Mouse (Mus musculus) neural tube, embryonic 11.5 days (tissue): Measurements from ENCODE around the gene Slc11a2. TPM values are rescaled to one million over a fixed set of nuclear protein-coding genes. Genes with fewer than 3 reads are reported as not detected.

Experiments
- ATAC-seq: fragments of 200-750 bp; cut with Nextera tagmentation; 2 replicates; pipeline ENCODE4 v1.8.0; 2017; ENCODE audit warnings: moderate number of reproducible peaks, mild to moderate bottlenecking, moderate TSS enrichment, moderate library complexity; ENCODE audit not compliant: insufficient read depth, low FRiP score, low TSS enrichment
- DNase-seq: peaks from one replicate; pipeline ENCODE4 v3.0.0-alpha.2; 2015; ENCODE audit warnings: low spot score
- H3K27ac ChIP-seq: fragments of 300-500 bp; sonication (generic); 2 replicates; pipeline ENCODE4 v1.5.1; 2014; ENCODE audit warnings: low read depth, mild to moderate bottlenecking, low read length
- H3K27me3 ChIP-seq: fragments of 300-500 bp; sonication (generic); 2 replicates; pipeline ENCODE4 v1.6.1; 2014; ENCODE audit warnings: mild to moderate bottlenecking, low read length, mixed read lengths; ENCODE audit not compliant: control insufficient read depth, insufficient read depth
- H3K36me3 ChIP-seq: fragments of 300-500 bp; sonication (generic); 2 replicates; pipeline ENCODE4 v1.6.1; 2014; ENCODE audit warnings: mild to moderate bottlenecking, low read length, moderate library complexity, mixed read lengths; ENCODE audit not compliant: control insufficient read depth, insufficient read depth
- H3K4me1 ChIP-seq: fragments of 300-500 bp; sonication (generic); 2 replicates; pipeline ENCODE4 v1.6.1; 2014; ENCODE audit warnings: low read length, mixed read lengths; ENCODE audit not compliant: control insufficient read depth, insufficient read depth
- H3K4me2 ChIP-seq: fragments of 300-500 bp; sonication (generic); 2 replicates; pipeline ENCODE4 v1.6.1; 2014; ENCODE audit warnings: low read depth, mild to moderate bottlenecking, moderate library complexity
- H3K4me3 ChIP-seq: fragments of 300-500 bp; sonication (generic); 2 replicates; pipeline ENCODE4 v1.5.1; 2014; ENCODE audit warnings: low read depth, low read length
- H3K9ac ChIP-seq: fragments of 300-500 bp; sonication (generic); 2 replicates; pipeline ENCODE4 v1.6.1; 2014; ENCODE audit warnings: mild to moderate bottlenecking, low read length
- H3K9me3 ChIP-seq: fragments of 300-500 bp; sonication (generic); 2 replicates; pipeline ENCODE4 v1.6.1; 2016; ENCODE audit warnings: low read length; ENCODE audit not compliant: control insufficient read depth
- WGBS: fragments of 180-500 bp; shearing (Covaris S2); extraction: QIAGEN DNeasy Blood & Tissue Kit; methylation state at CpG from one replicate; pipeline ENCODE4 v1.1.7; 2014; 5-methylcytosine and 5-hydroxymethylcytosine counted together
- polyA plus RNA-seq: library from polyadenylated mRNA; unstranded; fragments of >200 nt; fragmentation: Nextera tagmentation; extraction: Ambion mirVana; gene quantifications from 2 replicates; pipeline ENCODE4 v1.2.1, GENCODE M21; 2014

Slc11a2 gene
- polyA plus RNA-seq, 1 experiment from 2014 or later, result 21.6 TPM

DNA sequence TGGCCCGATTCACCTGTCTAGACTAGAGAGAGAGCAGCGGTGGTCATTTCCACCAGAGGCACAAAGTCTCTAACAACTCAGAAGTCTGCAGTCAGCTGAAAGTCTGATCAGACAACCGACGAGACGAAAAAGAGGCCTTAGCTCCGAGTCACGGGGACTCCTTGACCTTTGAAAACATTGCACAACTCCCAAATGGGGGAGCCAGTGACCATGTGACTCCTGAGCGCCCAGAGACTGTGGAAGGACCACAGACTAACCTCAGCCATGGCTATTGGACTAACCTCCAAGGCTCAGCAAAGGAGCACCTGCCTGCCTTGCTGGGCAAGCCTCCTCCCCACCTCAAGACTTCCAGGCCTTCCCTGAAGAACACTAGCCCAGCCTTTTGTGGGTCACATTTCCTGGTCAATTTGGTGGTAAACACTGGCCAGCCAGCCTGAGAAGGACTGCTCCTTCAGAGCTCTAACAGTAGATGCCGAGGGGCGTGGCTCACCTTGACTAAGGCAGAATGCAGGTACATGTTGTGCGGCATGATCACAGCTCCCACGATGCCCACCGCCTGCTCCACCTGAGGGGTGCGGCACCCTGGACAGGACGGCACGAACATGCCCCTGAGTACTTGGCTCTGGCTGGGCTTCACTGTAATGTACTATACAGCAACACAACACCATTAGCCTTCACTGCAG is 21.4 kb downstream of the Slc11a2 start:
- WGBS, result 95% methylated on average over 16 of the region's 16 CpGs
- no peaks in the 10 kb centered on the region for H3K4me1 ChIP-seq
- ATAC-seq, result no peak

DNA sequence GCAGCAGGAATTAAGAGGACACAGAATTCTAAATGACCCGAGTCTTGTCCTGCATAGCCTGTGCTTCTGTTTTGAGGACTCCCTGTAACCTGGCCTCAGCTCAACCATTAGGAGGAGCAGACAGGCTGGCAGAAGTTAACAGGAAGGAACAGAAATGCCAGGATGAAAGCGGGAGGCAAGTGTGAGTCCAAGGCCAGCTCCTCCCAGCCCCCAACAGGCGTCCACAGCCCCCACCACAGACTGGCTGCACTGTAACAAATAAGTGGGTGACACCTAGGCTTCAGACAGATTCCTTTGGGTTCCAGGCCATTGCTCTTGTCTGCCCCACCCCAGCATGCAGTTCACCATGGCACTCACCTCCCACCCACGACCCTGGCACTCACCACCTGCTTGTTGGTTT is 22.1 kb downstream of the Slc11a2 start:
- ATAC-seq, result no peak
- WGBS, result 92% methylated on average over 4 of the region's 4 CpGs
- peaks cover 13% of the 10 kb centered on the region for H3K36me3 ChIP-seq

More for the DNA sequence above, 21.4 kb downstream of the Slc11a2 start:
- no peak overlapping the region for H3K4me2 ChIP-seq
- no peaks in the 10 kb centered on the region for H3K27me3 ChIP-seq
- no peak for DNase-seq
- H3K9me3 ChIP-seq, result no peaks in the 10 kb centered on the region
- peaks cover 14% of the 10 kb centered on the region for H3K36me3 ChIP-seq
- no peak overlapping the region for H3K4me3 ChIP-seq
- no peak overlapping the region for H3K27ac ChIP-seq
- no peak overlapping the region for H3K9ac ChIP-seq

GRCm38 (mm10) chr15:100402347-100402746 is 22.5 kb downstream of the Slc11a2 start:
- Histone ChIP-seq H3K4me1 (no peaks in the 10 kb centered on the region), H3K27me3 (no peaks in the 10 kb centered on the region), H3K36me3 (peaks cover 16% of the 10 kb centered on the region), H3K27ac (no peak overlapping the region), H3K4me3 (no peak overlapping the region), H3K4me2 (no peak overlapping the region), H3K9me3 (no peaks in the 10 kb centered on the region), H3K9ac (no peak overlapping the region)
- WGBS, result 92% methylated on average over 14 of the region's 14 CpGs
- DNase-seq (no peak), ATAC-seq (no peak)

More for the DNA sequence above, 22.1 kb downstream of the Slc11a2 start:
- H3K9me3 ChIP-seq, result no peaks in the 10 kb centered on the region
- no peaks in the 10 kb centered on the region for H3K4me1 ChIP-seq
- no peak overlapping the region for H3K4me3 ChIP-seq
- H3K9ac ChIP-seq, result no peak overlapping the region
- DNase-seq, result no peak
- H3K27ac ChIP-seq, result no peak overlapping the region
- H3K27me3 ChIP-seq, result no peaks in the 10 kb centered on the region
- no peak overlapping the region for H3K4me2 ChIP-seq

GRCm38 (mm10) chr15:100401811-100402210 is 23.1 kb downstream of the Slc11a2 start:
- peaks cover 17% of the 10 kb centered on the region for H3K36me3 ChIP-seq
- ATAC-seq (no peak), DNase-seq (no peak)
- H3K4me1 ChIP-seq, result no peaks in the 10 kb centered on the region
- WGBS, result 99% methylated on average over 4 of the region's 4 CpGs
- no peak overlapping the region for H3K27ac ChIP-seq
- no peaks in the 10 kb centered on the region for H3K9me3 ChIP-seq
- no peak overlapping the region for H3K4me3 ChIP-seq
- H3K9ac ChIP-seq, result no peak overlapping the region
- H3K4me2 ChIP-seq, result no peak overlapping the region
- H3K27me3 ChIP-seq, result no peaks in the 10 kb centered on the region

DNA sequence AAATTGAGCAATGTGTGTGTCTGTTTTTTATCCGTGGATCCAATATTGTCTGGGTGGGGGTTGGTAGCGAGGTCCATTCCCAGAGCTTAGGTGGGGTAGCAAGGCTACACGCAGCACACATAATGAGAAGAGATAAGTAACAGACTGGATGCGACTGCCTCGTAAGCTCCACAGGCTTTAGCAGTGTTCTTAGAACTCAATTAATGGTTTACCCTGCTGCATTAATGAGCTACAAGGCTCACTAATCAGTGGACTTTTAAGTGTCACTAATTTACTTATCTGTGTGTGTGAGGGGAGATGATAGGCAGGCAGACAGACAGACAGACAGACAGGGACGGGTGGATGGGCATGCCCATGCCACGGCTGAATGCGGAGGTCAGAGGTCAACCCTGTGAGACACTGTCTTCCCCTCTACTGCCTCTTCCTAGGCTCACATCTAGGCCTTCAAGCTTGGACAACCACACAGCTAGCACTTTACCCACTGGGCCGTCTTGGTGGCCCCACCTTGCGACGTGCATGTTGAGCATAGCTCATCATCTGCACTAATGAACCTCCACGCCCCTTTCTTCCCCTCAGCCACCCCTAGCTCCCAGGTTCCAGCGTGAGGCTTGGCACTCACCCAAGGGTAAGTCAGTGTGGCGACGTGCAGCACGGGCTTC is 24.2 kb downstream of the Slc11a2 start:
- WGBS, result 94% methylated on average over 16 of the region's 16 CpGs
- DNase-seq, result no peak
- H3K27me3 ChIP-seq, result no peaks in the 10 kb centered on the region

DNA sequence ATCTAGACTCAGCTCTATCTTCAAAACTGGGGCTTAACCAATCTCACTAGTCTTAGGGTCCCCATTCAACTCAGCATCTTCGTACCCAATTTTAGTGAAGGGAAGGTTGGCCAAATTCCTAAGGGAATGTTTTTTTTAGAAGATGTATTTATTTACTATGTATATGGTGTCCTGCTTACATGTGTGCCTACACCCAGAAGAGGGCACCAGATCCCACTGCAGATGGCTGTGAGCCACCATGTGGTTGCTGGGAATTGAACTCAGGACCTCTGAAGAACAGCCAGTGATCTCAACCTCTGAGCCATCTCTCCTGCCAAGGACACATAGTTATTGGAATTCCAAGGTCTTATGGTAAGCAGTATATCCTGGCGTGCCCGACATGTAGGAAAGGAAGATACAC is 29.3 kb downstream of the Slc11a2 start:
- no peak for DNase-seq
- no peak overlapping the region for H3K27ac ChIP-seq
- WGBS, result 96% methylated on average over 3 of the region's 3 CpGs
- no peak overlapping the region for H3K4me3 ChIP-seq
- H3K36me3 ChIP-seq, result peaks cover 17% of the 10 kb centered on the region
- H3K9me3 ChIP-seq, result no peaks in the 10 kb centered on the region
- no peak for ATAC-seq
- H3K9ac ChIP-seq, result no peak overlapping the region
- no peaks in the 10 kb centered on the region for H3K27me3 ChIP-seq
- no peaks in the 10 kb centered on the region for H3K4me1 ChIP-seq
- no peak overlapping the region for H3K4me2 ChIP-seq

More for the DNA sequence above, 24.2 kb downstream of the Slc11a2 start:
- Histone ChIP-seq H3K36me3 (peaks cover 20% of the 10 kb centered on the region), H3K4me2 (no peak overlapping the region), H3K27ac (no peak overlapping the region), H3K9me3 (no peaks in the 10 kb centered on the region), H3K4me3 (no peak overlapping the region), H3K9ac (no peak overlapping the region), H3K4me1 (no peaks in the 10 kb centered on the region)
- no peak for ATAC-seq

GRCm38 (mm10) chr15:100393016-100393415 is 31.9 kb downstream of the Slc11a2 start:
- DNase-seq (no peak), ATAC-seq (no peak)
- no peaks in the 10 kb centered on the region for H3K4me1 ChIP-seq
- H3K27me3 ChIP-seq, result no peaks in the 10 kb centered on the region
- no peak overlapping the region for H3K4me3 ChIP-seq
- 85% methylated on average over 11 of the region's 11 CpGs for WGBS
- H3K4me2 ChIP-seq, result no peak overlapping the region
- H3K36me3 ChIP-seq, result peaks cover 14% of the 10 kb centered on the region
- H3K9ac ChIP-seq, result no peak overlapping the region
- no peaks in the 10 kb centered on the region for H3K9me3 ChIP-seq
- no peak overlapping the region for H3K27ac ChIP-seq

DNA sequence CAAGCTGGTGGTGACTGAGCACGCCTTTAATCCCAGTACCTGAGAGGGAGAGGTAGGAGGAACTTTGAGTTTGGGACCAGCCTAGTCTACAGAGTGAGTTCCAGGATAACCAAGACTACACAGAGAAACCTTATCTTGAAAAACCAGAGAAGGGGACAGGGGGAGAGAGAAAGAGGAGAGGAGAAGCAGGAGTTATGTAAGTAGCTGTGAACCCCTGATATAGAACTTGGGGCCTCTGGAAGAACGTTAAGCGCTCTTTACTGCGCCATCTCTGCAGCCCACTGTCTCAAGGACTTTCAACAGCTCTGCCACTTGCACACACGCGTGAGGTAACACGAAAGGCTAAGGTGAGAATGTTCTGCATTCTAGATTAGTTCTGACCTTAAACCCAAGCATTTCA is 33.3 kb downstream of the Slc11a2 start:
- H3K9me3 ChIP-seq, result no peaks in the 10 kb centered on the region
- ATAC-seq (no peak), DNase-seq (no peak)
- no peaks in the 10 kb centered on the region for H3K4me1 ChIP-seq
- no peaks in the 10 kb centered on the region for H3K27me3 ChIP-seq
- no peak overlapping the region for H3K9ac ChIP-seq
- no peak overlapping the region for H3K27ac ChIP-seq
- H3K4me2 ChIP-seq, result no peak overlapping the region
- peaks cover 8% of the 10 kb centered on the region for H3K36me3 ChIP-seq
- H3K4me3 ChIP-seq, result no peak overlapping the region
- 88% methylated on average over 7 of the region's 7 CpGs for WGBS

- no peak overlapping the region for H3K9ac ChIP-seq
- peaks cover 6% of the 10 kb centered on the region for H3K36me3 ChIP-seq
- H3K9me3 ChIP-seq, result no peaks in the 10 kb centered on the region
- no peak overlapping the region for H3K4me2 ChIP-seq
- no peaks in the 10 kb centered on the region for H3K4me1 ChIP-seq
- DNase-seq (no peak), ATAC-seq (no peak)
- no peaks in the 10 kb centered on the region for H3K27me3 ChIP-seq
- H3K4me3 ChIP-seq, result no peak overlapping the region
- no peak overlapping the region for H3K27ac ChIP-seq
- 84% methylated on average over 7 of the region's 7 CpGs for WGBS
Measured at GRCm38 (mm10) chr15:100391066-100391465, 33.8 kb downstream of the Slc11a2 start.
